Mouse (Mus musculus): ENCODE measurements around the gene 1500011B03Rik. TPM values are rescaled to one million over a fixed set of nuclear protein-coding genes. Genes with fewer than 3 reads are reported as not detected.

Gene 1500011B03Rik
- polyA plus RNA-seq, 1 experiment from 2014 or later: 271 TPM

DNA sequence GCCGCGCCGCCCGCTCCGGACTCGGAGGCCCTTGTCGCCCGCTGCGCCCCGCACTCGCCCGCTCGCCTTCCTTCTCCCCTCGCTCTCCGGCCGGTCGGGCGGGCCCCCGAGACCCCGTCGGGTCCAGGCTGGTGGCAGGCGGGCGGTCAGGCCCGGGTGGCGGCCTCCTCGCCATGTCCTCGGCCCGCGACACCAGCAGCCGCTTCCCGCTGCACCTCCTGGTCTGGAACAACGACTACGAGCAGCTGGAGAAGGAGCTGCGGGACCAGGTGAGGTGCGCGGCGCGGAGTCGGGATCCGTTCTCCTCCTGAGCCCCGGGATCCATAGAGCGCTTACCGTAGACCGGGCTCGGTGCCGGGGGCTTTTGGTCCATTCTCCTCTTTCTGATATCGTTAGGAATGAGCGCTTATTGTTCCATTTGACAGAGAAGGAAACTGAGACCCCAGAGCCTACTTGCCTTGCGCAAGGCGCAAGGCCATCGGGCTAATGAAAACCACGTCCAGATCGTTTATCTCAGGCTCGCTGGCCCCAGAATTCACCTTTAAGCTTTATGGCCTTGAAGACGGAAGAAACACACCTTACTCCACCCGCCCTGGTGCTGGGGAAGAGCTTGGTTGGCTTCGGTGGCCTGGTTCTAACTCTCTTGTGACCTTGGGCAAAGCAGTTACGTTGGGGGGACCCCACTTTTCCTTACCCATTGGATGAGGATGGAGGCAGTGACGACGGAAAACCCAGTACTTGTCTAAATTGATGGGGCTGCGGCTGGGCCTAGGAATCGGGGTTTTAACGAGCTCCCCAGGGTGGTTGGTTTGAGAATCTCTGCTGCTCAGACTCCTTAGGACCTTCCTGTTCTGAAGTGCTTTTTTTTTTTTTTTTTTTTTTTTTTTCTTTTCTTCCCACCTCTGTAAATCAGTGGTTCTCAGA is 48.0 kb downstream of the 1500011B03Rik start, which contains the start of gene Git2:
TSS of gene Git2 (minus strand) at position 462 of the 924 bp plus-strand sequence.
- no peak; the same call in none of the 2 replicates for ATAC-seq (replicated peaks)
- Histone ChIP-seq H3K27ac (peak within 1 kb of the TSS; percentile 96), H3K4me3 (peak within 1 kb of the TSS; percentile 99), H3K27me3 (replicated peaks) (no peaks in the 10 kb centered on the region), H3K36me3 (replicated peaks) (no peaks in the 10 kb centered on the region), H3K9ac (peak within 1 kb of the TSS; percentile 95), H3K4me1 (peaks cover 49% of the 10 kb centered on the region), H3K4me2 (peak within 1 kb of the TSS; percentile 80), H3K9me3 (no peaks in the 10 kb centered on the region)
- WGBS: under 1% methylated on average over 48 of the region's 63 CpGs

GRCm38 (mm10) chr5:114774403-114775051 is 48.7 kb downstream of the 1500011B03Rik start, which contains the start of gene Ankrd13a:
Ankrd13a (plus strand) TSS chr5:114774677.
- Histone ChIP-seq H3K36me3 (replicated peaks) (no peaks in the 10 kb centered on the region), H3K9me3 (no peaks in the 10 kb centered on the region), H3K27me3 (replicated peaks) (no peaks in the 10 kb centered on the region), H3K27ac (peak within 1 kb of the TSS; percentile 96), H3K9ac (peak within 1 kb of the TSS; percentile 95), H3K4me3 (peak within 1 kb of the TSS; percentile 99), H3K4me2 (peak within 1 kb of the TSS; percentile 80), H3K4me1 (peaks cover 53% of the 10 kb centered on the region)
- under 1% methylated on average over 58 of the region's 73 CpGs for WGBS
- peak; percentile 89 for ATAC-seq (replicated peaks)

GRCm38 (mm10) chr5:114773780-114774179 is 49.5 kb downstream of the 1500011B03Rik start:
- WGBS: under 1% methylated on average over 11 of the region's 11 CpGs
- peak overlapping the region; percentile 80 for H3K4me2 ChIP-seq
- no peaks in the 10 kb centered on the region for H3K9me3 ChIP-seq
- H3K27me3 ChIP-seq (replicated peaks): no peaks in the 10 kb centered on the region
- H3K36me3 ChIP-seq (replicated peaks): no peaks in the 10 kb centered on the region
- ATAC-seq (replicated peaks): peak; percentile 25; the same call in 1 of the 2 replicates
- peak overlapping the region; percentile 95 for H3K9ac ChIP-seq
- H3K4me3 ChIP-seq: peak overlapping the region; percentile 99
- peaks cover 49% of the 10 kb centered on the region for H3K4me1 ChIP-seq
- H3K27ac ChIP-seq: peak overlapping the region; percentile 96

- Histone ChIP-seq H3K9me3 (no peaks in the 10 kb centered on the region), H3K36me3 (replicated peaks) (no peaks in the 10 kb centered on the region), H3K9ac (peak overlapping the region; percentile 95), H3K4me1 (peaks cover 44% of the 10 kb centered on the region), H3K27ac (peak overlapping the region; percentile 96), H3K4me3 (peak overlapping the region; percentile 99), H3K4me2 (peak overlapping the region; percentile 80), H3K27me3 (replicated peaks) (no peaks in the 10 kb centered on the region)
- WGBS: under 1% methylated on average over 49 of the region's 52 CpGs
- ATAC-seq (replicated peaks): peak; percentile 77
These were observed 50.0 kb downstream of the 1500011B03Rik start for GRCm38 (mm10) chr5:114773211-114773710.

- H3K4me3 ChIP-seq: peak overlapping the region; percentile 99
- peaks cover 38% of the 10 kb centered on the region for H3K4me1 ChIP-seq
- no peaks in the 10 kb centered on the region for H3K9me3 ChIP-seq
- ATAC-seq (replicated peaks): peak; percentile 45
- H3K36me3 ChIP-seq (replicated peaks): no peaks in the 10 kb centered on the region
- H3K27ac ChIP-seq: peak overlapping the region; percentile 96
- H3K27me3 ChIP-seq (replicated peaks): no peaks in the 10 kb centered on the region
- H3K9ac ChIP-seq: peak overlapping the region; percentile 95
- peak overlapping the region; percentile 80 for H3K4me2 ChIP-seq
- under 1% methylated on average over 34 of the region's 57 CpGs for WGBS
These were observed 50.6 kb downstream of the 1500011B03Rik start for GRCm38 (mm10) chr5:114772456-114773203.

- 74% methylated on average over 8 of the region's 8 CpGs for WGBS
- Histone ChIP-seq H3K9ac (0 out of 2 replicates have a peak overlapping the region, but pooled peaks have one; percentile 95), H3K27me3 (replicated peaks) (no peaks in the 10 kb centered on the region), H3K36me3 (replicated peaks) (no peaks in the 10 kb centered on the region), H3K4me1 (peaks cover 32% of the 10 kb centered on the region), H3K27ac (no peak overlapping the region), H3K9me3 (no peaks in the 10 kb centered on the region), H3K4me3 (peak overlapping the region; percentile 99), H3K4me2 (peak overlapping the region; percentile 80)
- no peak for ATAC-seq (replicated peaks)
These were observed 51.5 kb downstream of the 1500011B03Rik start for GRCm38 (mm10) chr5:114771796-114772195.

- ATAC-seq (replicated peaks): no peak
- 91% methylated on average over 8 of the region's 8 CpGs for WGBS
- H3K4me1 ChIP-seq: peaks cover 21% of the 10 kb centered on the region
These were observed 53.5 kb downstream of the 1500011B03Rik start for GRCm38 (mm10) chr5:114769786-114770185.

GRCm38 (mm10) chr5:114767185-114767584 is 56.1 kb downstream of the 1500011B03Rik start:
- Histone ChIP-seq H3K36me3 (replicated peaks) (peaks cover 26% of the 10 kb centered on the region), H3K4me2 (no peak overlapping the region), H3K4me3 (no peak overlapping the region), H3K27me3 (replicated peaks) (no peaks in the 10 kb centered on the region), H3K9me3 (no peaks in the 10 kb centered on the region), H3K9ac (no peak overlapping the region), H3K4me1 (peaks cover 17% of the 10 kb centered on the region), H3K27ac (no peak overlapping the region)
- WGBS: 86% methylated on average over 7 of the region's 7 CpGs
- ATAC-seq (replicated peaks): no peak

More at GRCm38 (mm10) chr5:114769786-114770185, 53.5 kb downstream of the 1500011B03Rik start:
- Histone ChIP-seq H3K9ac (no peak overlapping the region), H3K9me3 (no peaks in the 10 kb centered on the region), H3K36me3 (replicated peaks) (peaks cover 11% of the 10 kb centered on the region), H3K27me3 (replicated peaks) (no peaks in the 10 kb centered on the region), H3K27ac (no peak overlapping the region), H3K4me3 (no peak overlapping the region), H3K4me2 (no peak overlapping the region)

DNA sequence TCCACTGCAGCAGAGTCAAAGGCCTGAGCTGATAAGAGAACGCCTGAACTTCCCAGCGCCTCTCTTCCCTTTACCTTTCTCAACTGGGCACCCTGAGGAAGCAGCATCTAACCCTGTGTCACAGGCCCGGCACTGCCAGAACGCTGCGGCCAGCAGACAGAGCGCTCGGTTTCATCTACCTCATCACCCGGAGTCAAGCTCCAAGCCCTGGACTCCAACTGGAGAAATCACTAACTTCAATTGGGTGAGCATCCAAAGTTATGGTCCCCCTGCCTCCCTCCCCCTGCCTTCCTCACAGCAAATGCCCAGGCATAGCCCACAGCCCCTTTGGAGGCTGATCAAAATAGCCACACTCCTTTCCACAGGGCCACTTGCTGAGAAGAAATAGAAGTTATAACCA is 56.6 kb downstream of the 1500011B03Rik start:
- H3K9ac ChIP-seq: no peak overlapping the region
- no peak overlapping the region for H3K27ac ChIP-seq
- peaks cover 30% of the 10 kb centered on the region for H3K36me3 ChIP-seq (replicated peaks)
- no peak overlapping the region for H3K4me3 ChIP-seq
- 91% methylated on average over 8 of the region's 8 CpGs for WGBS
- no peaks in the 10 kb centered on the region for H3K27me3 ChIP-seq (replicated peaks)
- no peak for ATAC-seq (replicated peaks)
- no peaks in the 10 kb centered on the region for H3K9me3 ChIP-seq
- H3K4me1 ChIP-seq: peaks cover 12% of the 10 kb centered on the region
- no peak overlapping the region for H3K4me2 ChIP-seq

DNA sequence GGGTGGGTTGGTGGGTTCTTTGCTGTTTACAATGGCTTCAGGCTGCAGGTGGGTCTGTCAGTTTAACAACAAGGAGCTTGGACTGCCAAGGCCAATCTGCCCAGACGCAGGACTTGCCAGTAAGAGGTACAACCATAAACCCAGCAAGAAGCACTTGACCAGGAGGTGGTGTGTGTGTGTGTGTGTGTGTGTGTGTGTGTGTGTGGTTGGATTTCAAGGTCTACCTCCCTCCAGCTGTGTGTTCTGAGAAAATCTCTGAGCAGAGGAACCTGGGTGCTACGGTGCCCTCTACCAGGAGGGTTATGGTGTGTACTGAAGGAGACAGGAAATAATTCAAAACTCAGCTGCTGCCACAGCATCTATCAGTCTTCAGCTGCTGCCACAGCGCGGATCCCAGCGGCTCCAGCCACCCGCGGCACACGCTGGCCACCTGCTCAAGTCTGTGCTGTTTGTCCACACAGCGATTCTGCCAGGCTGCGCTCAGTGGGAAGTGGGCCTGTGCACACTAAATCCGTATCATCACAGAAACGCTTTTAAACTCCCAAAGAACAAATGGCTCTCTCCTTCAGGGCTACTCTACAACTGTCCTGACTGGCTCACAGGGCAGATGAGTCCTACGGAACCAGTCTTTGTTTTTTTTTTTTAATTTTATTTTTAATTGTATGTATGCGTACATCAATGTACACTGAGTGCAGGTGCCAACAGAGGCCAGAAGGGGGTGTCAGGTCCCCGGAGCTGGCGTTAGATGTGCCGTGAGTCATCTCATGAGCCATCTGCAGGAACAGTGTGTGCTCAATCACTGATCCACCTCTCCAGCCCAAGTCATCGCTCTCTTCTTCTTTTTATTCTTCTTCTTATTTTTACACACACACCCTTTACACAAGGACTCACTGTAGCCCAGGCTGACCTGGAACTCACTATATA is 58.2 kb downstream of the 1500011B03Rik start:
- H3K27ac ChIP-seq: no peak overlapping the region
- no peak overlapping the region for H3K4me3 ChIP-seq
- no peak for ATAC-seq (replicated peaks)
- H3K9ac ChIP-seq: no peak overlapping the region
- H3K27me3 ChIP-seq (replicated peaks): no peaks in the 10 kb centered on the region
- 90% methylated on average over 18 of the region's 18 CpGs for WGBS
- H3K36me3 ChIP-seq (replicated peaks): peaks cover 38% of the 10 kb centered on the region
- H3K4me2 ChIP-seq: no peak overlapping the region
- H3K9me3 ChIP-seq: no peaks in the 10 kb centered on the region
- H3K4me1 ChIP-seq: peaks cover 3% of the 10 kb centered on the region; the same call in 1 of the 2 replicates

DNA sequence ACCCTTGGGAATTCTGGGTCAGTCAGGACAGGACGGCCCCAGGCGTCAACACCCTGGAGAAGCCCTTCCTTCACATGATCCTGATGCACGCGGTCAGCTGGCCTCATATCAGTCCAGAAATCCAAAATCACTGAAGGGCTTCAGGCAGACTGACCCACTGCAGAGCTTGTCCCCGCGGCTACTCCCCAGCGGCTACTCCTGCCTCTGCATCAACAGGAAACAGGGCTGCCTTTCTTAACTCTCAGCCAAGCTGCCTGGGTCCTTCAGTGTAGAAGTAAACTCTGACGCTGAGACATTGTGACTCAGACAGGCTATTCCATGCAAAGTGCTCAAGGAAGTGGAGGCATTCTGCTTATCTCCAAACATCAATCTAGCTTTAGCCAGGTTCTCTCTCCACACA is 61.3 kb downstream of the 1500011B03Rik start:
- Histone ChIP-seq H3K36me3 (replicated peaks) (peaks cover 49% of the 10 kb centered on the region), H3K4me1 (no peaks in the 10 kb centered on the region), H3K9me3 (no peaks in the 10 kb centered on the region), H3K4me2 (no peak overlapping the region), H3K27ac (no peak overlapping the region), H3K27me3 (replicated peaks) (no peaks in the 10 kb centered on the region), H3K4me3 (no peak overlapping the region), H3K9ac (no peak overlapping the region)
- ATAC-seq (replicated peaks): no peak
- 88% methylated on average over 8 of the region's 8 CpGs for WGBS

Data from midbrain, embryonic 15.5 days (tissue).